Mouse (Mus musculus): ENCODE results near the gene Sox13.
"Not testable (repeated sequence)": the region's sequence is repeated elsewhere in the genome, so short reads cannot be mapped to it uniquely, and the experiment has no call there.

Sox13 gene

GRCm38 (mm10) chr1:133367606-133368488, 56.3 kb downstream of the Sox13 start:
- DNase-seq (ENCODE audit: low spot score), result peak; percentile 92

GRCm38 (mm10) chr1:133366951-133367605, 57.1 kb downstream of the Sox13 start:
- no peak for DNase-seq (ENCODE audit: low spot score)

GRCm38 (mm10) chr1:133364890-133365289, 59.3 kb downstream of the Sox13 start:
- peak; percentile 75 for DNase-seq (ENCODE audit: low spot score)

GRCm38 (mm10) chr1:133364022-133364630, 60.1 kb downstream of the Sox13 start:
- no peak for DNase-seq (ENCODE audit: low spot score)

GRCm38 (mm10) chr1:133363276-133364021, 60.7 kb downstream of the Sox13 start, which contains the start of gene Etnk2:
Etnk2 (plus strand) TSS chr1:133363572.
- DNase-seq (ENCODE audit: low spot score), result peak; percentile 88

GRCm38 (mm10) chr1:133362103-133362502, 62.1 kb downstream of the Sox13 start:
- no peak for DNase-seq (ENCODE audit: low spot score)

GRCm38 (mm10) chr1:133361006-133361405, 63.2 kb downstream of the Sox13 start:
- no peak for DNase-seq (ENCODE audit: low spot score)

- DNase-seq (ENCODE audit: low spot score), result no peak
These were observed 67.8 kb downstream of the Sox13 start for GRCm38 (mm10) chr1:133356330-133356729.

- DNase-seq (ENCODE audit: low spot score), result no peak
These were observed 68.3 kb downstream of the Sox13 start for GRCm38 (mm10) chr1:133355912-133356311.

GRCm38 (mm10) chr1:133355469-133355868, 68.7 kb downstream of the Sox13 start:
- no peak for DNase-seq (ENCODE audit: low spot score)

GRCm38 (mm10) chr1:133353371-133353809, 70.8 kb downstream of the Sox13 start:
- peak; percentile 50 for DNase-seq (ENCODE audit: low spot score)

- DNase-seq (ENCODE audit: low spot score), result no peak
These were observed 72.4 kb downstream of the Sox13 start for GRCm38 (mm10) chr1:133351762-133352161.

- no peak for DNase-seq (ENCODE audit: low spot score)
These were observed 74.0 kb downstream of the Sox13 start, which contains the start of gene Ren1 for GRCm38 (mm10) chr1:133350210-133350609. Ren1 (plus strand) TSS chr1:133350510.

- no peak for DNase-seq (ENCODE audit: low spot score)
These were observed 76.3 kb downstream of the Sox13 start for GRCm38 (mm10) chr1:133347693-133348520.

- no peak for DNase-seq (ENCODE audit: low spot score)
These were observed 77.0 kb downstream of the Sox13 start for GRCm38 (mm10) chr1:133347226-133347625.

- DNase-seq (ENCODE audit: low spot score), result no peak
These were observed 77.6 kb downstream of the Sox13 start for GRCm38 (mm10) chr1:133346531-133346930.

- no peak for DNase-seq (ENCODE audit: low spot score)
These were observed 79.8 kb downstream of the Sox13 start for GRCm38 (mm10) chr1:133344357-133344756.

GRCm38 (mm10) chr1:133340403-133340802, 83.8 kb downstream of the Sox13 start:
- not testable (repeated sequence) for DNase-seq (ENCODE audit: low spot score)

GRCm38 (mm10) chr1:133333937-133334336, 90.2 kb downstream of the Sox13 start:
- no peak for DNase-seq (ENCODE audit: low spot score)

GRCm38 (mm10) chr1:133332656-133333430, 91.3 kb downstream of the Sox13 start:
- DNase-seq (ENCODE audit: low spot score), result no peak
